Mouse (Mus musculus): ENCODE measurements around the gene Sh3bgrl2. TPM values are rescaled to one million over a fixed set of nuclear protein-coding genes. Genes with fewer than 3 reads are reported as not detected.
A peak's percentile ranks its signal among the peaks of the same experiment; 100 is the strongest.

Sh3bgrl2 gene
- polyA plus RNA-seq, 1 experiment from 2014 or later = 10.5 TPM

GRCm38 (mm10) chr9:83576689-83577057, 28.5 kb downstream of the Sh3bgrl2 start:
- ATAC-seq (ENCODE audit: insufficient read depth, low FRiP score, low TSS enrichment) (no peak), DNase-seq (ENCODE audit: low spot score) (peak; percentile 57)
- WGBS = 38% methylated on average over 3 of the region's 3 CpGs
- Histone ChIP-seq H3K9ac (ENCODE audit: low read length) (no peak overlapping the region), H3K27me3 (ENCODE audit: control insufficient read depth, insufficient read depth, low read length) (no peaks in the 10 kb centered on the region), H3K27ac (ENCODE audit: low read depth, low read length) (no peak overlapping the region), H3K36me3 (ENCODE audit: control insufficient read depth, insufficient read depth, low read length) (no peaks in the 10 kb centered on the region), H3K9me3 (ENCODE audit: control insufficient read depth, low read length) (no peaks in the 10 kb centered on the region), H3K4me1 (ENCODE audit: control insufficient read depth, insufficient read depth, low read length) (no peaks in the 10 kb centered on the region), H3K4me3 (ENCODE audit: low read depth, low read length) (no peak overlapping the region), H3K4me2 (ENCODE audit: low read depth) (no peak overlapping the region)

GRCm38 (mm10) chr9:83577260-83577659, 29.1 kb downstream of the Sh3bgrl2 start:
- H3K9ac ChIP-seq (ENCODE audit: low read length) = no peak overlapping the region
- H3K4me2 ChIP-seq (ENCODE audit: low read depth) = no peak overlapping the region
- no peak for DNase-seq (ENCODE audit: low spot score)
- no peaks in the 10 kb centered on the region for H3K27me3 ChIP-seq (ENCODE audit: control insufficient read depth, insufficient read depth, low read length)
- no peak for ATAC-seq (ENCODE audit: insufficient read depth, low FRiP score, low TSS enrichment)
- H3K27ac ChIP-seq (ENCODE audit: low read depth, low read length) = no peak overlapping the region
- no peaks in the 10 kb centered on the region for H3K4me1 ChIP-seq (ENCODE audit: control insufficient read depth, insufficient read depth, low read length)
- H3K9me3 ChIP-seq (ENCODE audit: control insufficient read depth, low read length) = no peaks in the 10 kb centered on the region
- WGBS = 91% methylated on average over 7 of the region's 7 CpGs
- H3K4me3 ChIP-seq (ENCODE audit: low read depth, low read length) = no peak overlapping the region
- no peaks in the 10 kb centered on the region for H3K36me3 ChIP-seq (ENCODE audit: control insufficient read depth, insufficient read depth, low read length)

GRCm38 (mm10) chr9:83579049-83579448, 30.9 kb downstream of the Sh3bgrl2 start:
- H3K36me3 ChIP-seq (ENCODE audit: control insufficient read depth, insufficient read depth, low read length) = no peaks in the 10 kb centered on the region
- DNase-seq (ENCODE audit: low spot score) (no peak), ATAC-seq (ENCODE audit: insufficient read depth, low FRiP score, low TSS enrichment) (no peak)
- 81% methylated on average over 4 of the region's 4 CpGs for WGBS
- no peak overlapping the region for H3K4me3 ChIP-seq (ENCODE audit: low read depth, low read length)
- H3K27me3 ChIP-seq (ENCODE audit: control insufficient read depth, insufficient read depth, low read length) = no peaks in the 10 kb centered on the region
- no peaks in the 10 kb centered on the region for H3K4me1 ChIP-seq (ENCODE audit: control insufficient read depth, insufficient read depth, low read length)
- H3K9me3 ChIP-seq (ENCODE audit: control insufficient read depth, low read length) = no peaks in the 10 kb centered on the region
- H3K9ac ChIP-seq (ENCODE audit: low read length) = no peak overlapping the region
- no peak overlapping the region for H3K27ac ChIP-seq (ENCODE audit: low read depth, low read length)
- H3K4me2 ChIP-seq (ENCODE audit: low read depth) = no peak overlapping the region

- no peaks in the 10 kb centered on the region for H3K9me3 ChIP-seq (ENCODE audit: control insufficient read depth, low read length)
- no peaks in the 10 kb centered on the region for H3K27me3 ChIP-seq (ENCODE audit: control insufficient read depth, insufficient read depth, low read length)
- no peaks in the 10 kb centered on the region for H3K4me1 ChIP-seq (ENCODE audit: control insufficient read depth, insufficient read depth, low read length)
- WGBS = 78% methylated on average over 7 of the region's 7 CpGs
- H3K36me3 ChIP-seq (ENCODE audit: control insufficient read depth, insufficient read depth, low read length) = no peaks in the 10 kb centered on the region
- H3K27ac ChIP-seq (ENCODE audit: low read depth, low read length) = no peak overlapping the region
- H3K4me3 ChIP-seq (ENCODE audit: low read depth, low read length) = no peak overlapping the region
- no peak overlapping the region for H3K4me2 ChIP-seq (ENCODE audit: low read depth)
- DNase-seq (ENCODE audit: low spot score) (no peak), ATAC-seq (ENCODE audit: insufficient read depth, low FRiP score, low TSS enrichment) (no peak)
- no peak overlapping the region for H3K9ac ChIP-seq (ENCODE audit: low read length)
Measured at GRCm38 (mm10) chr9:83582748-83583147, 34.6 kb downstream of the Sh3bgrl2 start.

- Histone ChIP-seq H3K27ac (ENCODE audit: low read depth, low read length) (no peak overlapping the region), H3K4me2 (ENCODE audit: low read depth) (no peak overlapping the region), H3K36me3 (ENCODE audit: control insufficient read depth, insufficient read depth, low read length) (no peaks in the 10 kb centered on the region), H3K27me3 (ENCODE audit: control insufficient read depth, insufficient read depth, low read length) (no peaks in the 10 kb centered on the region), H3K4me3 (ENCODE audit: low read depth, low read length) (no peak overlapping the region), H3K9ac (ENCODE audit: low read length) (no peak overlapping the region), H3K4me1 (ENCODE audit: control insufficient read depth, insufficient read depth, low read length) (no peaks in the 10 kb centered on the region), H3K9me3 (ENCODE audit: control insufficient read depth, low read length) (no peaks in the 10 kb centered on the region)
- no peak for ATAC-seq (ENCODE audit: insufficient read depth, low FRiP score, low TSS enrichment)
- DNase-seq (ENCODE audit: low spot score) = no peak
- WGBS = 89% methylated on average over 17 of the region's 17 CpGs
Measured at GRCm38 (mm10) chr9:83586316-83587050, 38.4 kb downstream of the Sh3bgrl2 start.

- Histone ChIP-seq H3K9me3 (ENCODE audit: control insufficient read depth, low read length) (no peaks in the 10 kb centered on the region), H3K27ac (ENCODE audit: low read depth, low read length) (no peak overlapping the region), H3K27me3 (ENCODE audit: control insufficient read depth, insufficient read depth, low read length) (no peaks in the 10 kb centered on the region), H3K4me1 (ENCODE audit: control insufficient read depth, insufficient read depth, low read length) (no peaks in the 10 kb centered on the region), H3K4me2 (ENCODE audit: low read depth) (no peak overlapping the region), H3K9ac (ENCODE audit: low read length) (no peak overlapping the region), H3K36me3 (ENCODE audit: control insufficient read depth, insufficient read depth, low read length) (no peaks in the 10 kb centered on the region), H3K4me3 (ENCODE audit: low read depth, low read length) (no peak overlapping the region)
- ATAC-seq (ENCODE audit: insufficient read depth, low FRiP score, low TSS enrichment) = no peak
- no peak for DNase-seq (ENCODE audit: low spot score)
- 90% methylated on average over 9 of the region's 9 CpGs for WGBS
Measured at GRCm38 (mm10) chr9:83587116-83587515, 39.0 kb downstream of the Sh3bgrl2 start.

- Histone ChIP-seq H3K9me3 (ENCODE audit: control insufficient read depth, low read length) (no peaks in the 10 kb centered on the region), H3K9ac (ENCODE audit: low read length) (no peak overlapping the region), H3K27me3 (ENCODE audit: control insufficient read depth, insufficient read depth, low read length) (no peaks in the 10 kb centered on the region), H3K4me1 (ENCODE audit: control insufficient read depth, insufficient read depth, low read length) (no peaks in the 10 kb centered on the region), H3K36me3 (ENCODE audit: control insufficient read depth, insufficient read depth, low read length) (no peaks in the 10 kb centered on the region), H3K4me2 (ENCODE audit: low read depth) (no peak overlapping the region), H3K27ac (ENCODE audit: low read depth, low read length) (no peak overlapping the region), H3K4me3 (ENCODE audit: low read depth, low read length) (no peak overlapping the region)
- ATAC-seq (ENCODE audit: insufficient read depth, low FRiP score, low TSS enrichment) (no peak), DNase-seq (ENCODE audit: low spot score) (no peak)
- 78% methylated on average over 2 of the region's 2 CpGs for WGBS
Measured at GRCm38 (mm10) chr9:83589063-83589462, 40.9 kb downstream of the Sh3bgrl2 start.

- Histone ChIP-seq H3K27ac (ENCODE audit: low read depth, low read length) (no peak overlapping the region), H3K9me3 (ENCODE audit: control insufficient read depth, low read length) (no peaks in the 10 kb centered on the region), H3K27me3 (ENCODE audit: control insufficient read depth, insufficient read depth, low read length) (no peaks in the 10 kb centered on the region), H3K4me3 (ENCODE audit: low read depth, low read length) (no peak overlapping the region), H3K4me2 (ENCODE audit: low read depth) (no peak overlapping the region), H3K4me1 (ENCODE audit: control insufficient read depth, insufficient read depth, low read length) (no peaks in the 10 kb centered on the region), H3K36me3 (ENCODE audit: control insufficient read depth, insufficient read depth, low read length) (no peaks in the 10 kb centered on the region), H3K9ac (ENCODE audit: low read length) (no peak overlapping the region)
- ATAC-seq (ENCODE audit: insufficient read depth, low FRiP score, low TSS enrichment) (no peak), DNase-seq (ENCODE audit: low spot score) (no peak)
- WGBS = 48% methylated on average over 14 of the region's 14 CpGs
Measured at GRCm38 (mm10) chr9:83589680-83590467, 41.7 kb downstream of the Sh3bgrl2 start.
